Mouse (Mus musculus) heart, postnatal 4 days (tissue): ENCODE data around the gene Xylt2. TPM values are rescaled to one million over a fixed set of nuclear protein-coding genes. Genes with fewer than 3 reads are reported as not detected.
"Not testable (repeated sequence)": the region's sequence is repeated elsewhere in the genome, so short reads cannot be mapped to it uniquely, and the experiment has no call there.

Experiments
- DNase-seq: peaks from one replicate; pipeline ENCODE4 v3.0.0; 2021
- total RNA-seq, 2 experiments: library from RNA; stranded (reverse); gene quantifications; 2 replicates each; pipeline ENCODE4 v1.2.3; 2021

Gene Xylt2
- total RNA-seq, 2 experiments from 2014 or later: 17.9 to 20.4 TPM

GRCm38 (mm10) chr11:94676308-94676707 is 1.0 kb downstream of the Xylt2 start:
- no peak for DNase-seq

- no peak for DNase-seq
Measured at GRCm38 (mm10) chr11:94675446-94675845, 1.9 kb downstream of the Xylt2 start.

- DNase-seq: no peak
Measured at GRCm38 (mm10) chr11:94674984-94675383, 2.3 kb downstream of the Xylt2 start.

GRCm38 (mm10) chr11:94665281-94665680 is 12.0 kb downstream of the Xylt2 start:
- DNase-seq: no peak

GRCm38 (mm10) chr11:94661344-94661743 is 16.0 kb downstream of the Xylt2 start:
- DNase-seq: no peak

- DNase-seq: peak; percentile 86
Measured at GRCm38 (mm10) chr11:94653663-94654436, 23.5 kb downstream of the Xylt2 start, which contains the start of the genes Mrpl27 and Eme1. Gene Mrpl27, plus strand, starts transcription at chr11:94653767. Gene Eme1, minus strand, starts transcription at chr11:94653964.

GRCm38 (mm10) chr11:94652973-94653372 is 24.3 kb downstream of the Xylt2 start:
- no peak for DNase-seq

- DNase-seq: not testable (repeated sequence)
Measured at GRCm38 (mm10) chr11:94651241-94651640, 26.1 kb downstream of the Xylt2 start.

- no peak for DNase-seq
Measured at GRCm38 (mm10) chr11:94646457-94646856, 30.9 kb downstream of the Xylt2 start.

GRCm38 (mm10) chr11:94644461-94645219 is 32.7 kb downstream of the Xylt2 start:
- DNase-seq: no peak

- DNase-seq: no peak
Measured at GRCm38 (mm10) chr11:94634431-94634830, 42.9 kb downstream of the Xylt2 start.

GRCm38 (mm10) chr11:94632988-94633387 is 44.3 kb downstream of the Xylt2 start:
- DNase-seq: no peak

- no peak for DNase-seq
Measured at GRCm38 (mm10) chr11:94631969-94632368, 45.3 kb downstream of the Xylt2 start.

- peak; percentile 58 for DNase-seq
Measured at GRCm38 (mm10) chr11:94630199-94631011, 46.9 kb downstream of the Xylt2 start.

GRCm38 (mm10) chr11:94629884-94630198 is 47.5 kb downstream of the Xylt2 start:
- DNase-seq: no peak

GRCm38 (mm10) chr11:94629199-94629883 is 48.0 kb downstream of the Xylt2 start, which contains the start of gene Lrrc59:
Gene Lrrc59, plus strand, starts transcription at chr11:94629767.
- DNase-seq: peak; percentile 98

GRCm38 (mm10) chr11:94622162-94622561 is 55.2 kb downstream of the Xylt2 start:
- no peak for DNase-seq

- DNase-seq: no peak
Measured at GRCm38 (mm10) chr11:94621458-94621852, 55.9 kb downstream of the Xylt2 start.

GRCm38 (mm10) chr11:94620766-94621457 is 56.4 kb downstream of the Xylt2 start:
- DNase-seq: no peak

- DNase-seq: no peak
Measured at GRCm38 (mm10) chr11:94617646-94618045, 59.7 kb downstream of the Xylt2 start.

- no peak for DNase-seq
Measured at GRCm38 (mm10) chr11:94615494-94615893, 61.8 kb downstream of the Xylt2 start.

GRCm38 (mm10) chr11:94614603-94615002 is 62.7 kb downstream of the Xylt2 start:
- no peak for DNase-seq
